Mouse (Mus musculus) intestine, postnatal 0 days (tissue): ENCODE data around the gene Qk. TPM values are rescaled to one million over a fixed set of nuclear protein-coding genes. Genes with fewer than 3 reads are reported as not detected.

Source experiments
- ATAC-seq: fragments of 200-750 bp; cut with Nextera tagmentation; 2 replicates; pipeline ENCODE4 v1.8.0; 2017; ENCODE audit warnings: mild to moderate bottlenecking, moderate TSS enrichment, moderate library complexity
- H3K27ac ChIP-seq: fragments of 300-500 bp; sonication (generic); 2 replicates; pipeline ENCODE4 v1.5.1; 2014; ENCODE audit warnings: mild to moderate bottlenecking, low read depth, low read length, moderate library complexity
- H3K27me3 ChIP-seq: fragments of 300-500 bp; sonication (generic); replicated peaks from 2 replicates; pipeline ENCODE4 v1.6.1; 2014; ENCODE audit warnings: low read length, mixed read lengths; ENCODE audit not compliant: control insufficient read depth, insufficient read depth
- H3K36me3 ChIP-seq: fragments of 300-500 bp; sonication (generic); 2 replicates; pipeline ENCODE4 v1.6.1; 2014; ENCODE audit warnings: mild to moderate bottlenecking, moderate library complexity; ENCODE audit not compliant: control insufficient read depth, insufficient read depth
- H3K4me1 ChIP-seq: fragments of 300-500 bp; sonication (generic); replicated peaks from 2 replicates; pipeline ENCODE4 v1.6.1; 2014; ENCODE audit warnings: antibody characterized with exemption, low read length, mixed read lengths; ENCODE audit not compliant: control insufficient read depth, insufficient read depth
- H3K4me2 ChIP-seq: fragments of 300-500 bp; sonication (generic); replicated peaks from 2 replicates; pipeline ENCODE4 v1.6.1; 2014; ENCODE audit warnings: low read depth, mild to moderate bottlenecking, moderate library complexity
- H3K4me3 ChIP-seq: fragments of 300-500 bp; sonication (generic); 2 replicates; pipeline ENCODE4 v1.5.1; 2014; ENCODE audit warnings: low read depth, low read length
- H3K9ac ChIP-seq: fragments of 300-500 bp; sonication (generic); 2 replicates; pipeline ENCODE4 v1.6.1; 2014; ENCODE audit warnings: mild to moderate bottlenecking, low read depth, low read length
- H3K9me3 ChIP-seq: fragments of 300-500 bp; sonication (generic); 2 replicates; pipeline ENCODE4 v1.6.1; 2016; ENCODE audit warnings: mixed run types; ENCODE audit not compliant: control insufficient read depth
- CTCF ChIP-seq: sonication (generic); IDR thresholded peaks from 2 replicates; pipeline ENCODE4 v1.5.1; 2016; ENCODE audit warnings: low read depth, mild to moderate bottlenecking, control low read depth, antibody characterized with exemption, moderate library complexity
- WGBS: fragments of 180-500 bp; shearing (Covaris S2); extraction: QIAGEN DNeasy Blood & Tissue Kit; methylation state at CpG from one replicate; pipeline ENCODE4 v1.1.7; 2014; 5-methylcytosine and 5-hydroxymethylcytosine counted together
- polyA plus RNA-seq: library from polyadenylated mRNA; unstranded; fragments of >200 nt; fragmentation: Nextera tagmentation; extraction: Ambion mirVana; gene quantifications from 2 replicates; pipeline ENCODE4 v1.2.1, GENCODE M21; 2015

The Qk gene
- polyA plus RNA-seq, 1 experiment from 2014 or later = 7.4 TPM

- H3K9me3 ChIP-seq = no peaks in the 10 kb centered on the region
- 0 out of 2 replicates have a peak, but pooled peaks cover 2% of the 10 kb centered on the region for H3K4me1 ChIP-seq
- peaks cover 41% of the 10 kb centered on the region; the same call in 1 of the 2 replicates for H3K27me3 ChIP-seq
- WGBS = 32% methylated on average over 16 of the region's 16 CpGs
- no peak for ATAC-seq
- peak overlapping the region; percentile 29 for H3K4me3 ChIP-seq
- H3K36me3 ChIP-seq = no peaks in the 10 kb centered on the region
- no peak for TF ChIP-seq CTCF
- H3K4me2 ChIP-seq = peak overlapping the region; percentile 64
- no peak overlapping the region for H3K27ac ChIP-seq
- H3K9ac ChIP-seq = no peak overlapping the region
Measured at GRCm38 (mm10) chr17:10335809-10336499, 16.3 kb upstream of the Qk start.

- no peak overlapping the region for H3K9ac ChIP-seq
- peak overlapping the region; percentile 29 for H3K4me3 ChIP-seq
- H3K27me3 ChIP-seq = peaks cover 40% of the 10 kb centered on the region
- 3% methylated on average over 31 of the region's 31 CpGs for WGBS
- no peaks in the 10 kb centered on the region for H3K36me3 ChIP-seq
- 0 out of 2 replicates have a peak overlapping the region, but pooled peaks have one; percentile 43 for H3K27ac ChIP-seq
- H3K4me1 ChIP-seq = 0 out of 2 replicates have a peak, but pooled peaks cover 2% of the 10 kb centered on the region
- no peak for ATAC-seq
- TF ChIP-seq CTCF = peak; percentile 43
- H3K9me3 ChIP-seq = no peaks in the 10 kb centered on the region
- peak overlapping the region; percentile 64 for H3K4me2 ChIP-seq
Measured at GRCm38 (mm10) chr17:10334957-10335690, 15.5 kb upstream of the Qk start.

- WGBS = 50% methylated on average over 1 of the region's 1 CpGs
- Histone ChIP-seq H3K4me3 (0 out of 2 replicates have a peak overlapping the region, but pooled peaks have one; percentile 29), H3K36me3 (no peaks in the 10 kb centered on the region), H3K9ac (no peak overlapping the region), H3K27ac (no peak overlapping the region), H3K9me3 (no peaks in the 10 kb centered on the region), H3K27me3 (peaks cover 39% of the 10 kb centered on the region), H3K4me2 (peak overlapping the region; percentile 64), H3K4me1 (0 out of 2 replicates have a peak, but pooled peaks cover 2% of the 10 kb centered on the region)
- ATAC-seq = no peak
- TF ChIP-seq CTCF = no peak
Measured at GRCm38 (mm10) chr17:10334481-10334880, 14.8 kb upstream of the Qk start.

GRCm38 (mm10) chr17:10333321-10333720 is 13.7 kb upstream of the Qk start:
- 0 out of 2 replicates have a peak, but pooled peaks cover 2% of the 10 kb centered on the region for H3K4me1 ChIP-seq
- TF ChIP-seq CTCF = no peak
- 94% methylated on average over 8 of the region's 8 CpGs for WGBS

GRCm38 (mm10) chr17:10332127-10332526 is 12.5 kb upstream of the Qk start:
- no peak for ATAC-seq
- no peak overlapping the region for H3K27ac ChIP-seq
- 0 out of 2 replicates have a peak, but pooled peaks cover 2% of the 10 kb centered on the region for H3K4me1 ChIP-seq
- no peak for TF ChIP-seq CTCF
- H3K4me2 ChIP-seq = no peak overlapping the region
- no peaks in the 10 kb centered on the region for H3K36me3 ChIP-seq
- no peaks in the 10 kb centered on the region for H3K9me3 ChIP-seq
- H3K27me3 ChIP-seq = peaks cover 56% of the 10 kb centered on the region
- H3K4me3 ChIP-seq = no peak overlapping the region
- no peak overlapping the region for H3K9ac ChIP-seq
- WGBS = 66% methylated on average over 3 of the region's 3 CpGs

More at GRCm38 (mm10) chr17:10333321-10333720, 13.7 kb upstream of the Qk start:
- no peak overlapping the region for H3K4me3 ChIP-seq
- H3K4me2 ChIP-seq = no peak overlapping the region
- H3K9me3 ChIP-seq = no peaks in the 10 kb centered on the region
- peaks cover 50% of the 10 kb centered on the region for H3K27me3 ChIP-seq
- H3K27ac ChIP-seq = no peak overlapping the region
- ATAC-seq = no peak
- H3K36me3 ChIP-seq = no peaks in the 10 kb centered on the region
- H3K9ac ChIP-seq = no peak overlapping the region

- no peak for TF ChIP-seq CTCF
Measured at GRCm38 (mm10) chr17:10329461-10329860, 9.8 kb upstream of the Qk start.

More at GRCm38 (mm10) chr17:10329461-10329860, 9.8 kb upstream of the Qk start:
- no peak overlapping the region for H3K9ac ChIP-seq
- no peak overlapping the region for H3K27ac ChIP-seq
- peaks cover 55% of the 10 kb centered on the region for H3K27me3 ChIP-seq
- H3K36me3 ChIP-seq = no peaks in the 10 kb centered on the region
- no peak for ATAC-seq
- H3K4me1 ChIP-seq = no peaks in the 10 kb centered on the region
- 77% methylated on average over 5 of the region's 5 CpGs for WGBS
- no peak overlapping the region for H3K4me3 ChIP-seq
- H3K4me2 ChIP-seq = no peak overlapping the region
- H3K9me3 ChIP-seq = no peaks in the 10 kb centered on the region
